Mouse (Mus musculus): ENCODE data around the gene Ssh2.

DNA sequence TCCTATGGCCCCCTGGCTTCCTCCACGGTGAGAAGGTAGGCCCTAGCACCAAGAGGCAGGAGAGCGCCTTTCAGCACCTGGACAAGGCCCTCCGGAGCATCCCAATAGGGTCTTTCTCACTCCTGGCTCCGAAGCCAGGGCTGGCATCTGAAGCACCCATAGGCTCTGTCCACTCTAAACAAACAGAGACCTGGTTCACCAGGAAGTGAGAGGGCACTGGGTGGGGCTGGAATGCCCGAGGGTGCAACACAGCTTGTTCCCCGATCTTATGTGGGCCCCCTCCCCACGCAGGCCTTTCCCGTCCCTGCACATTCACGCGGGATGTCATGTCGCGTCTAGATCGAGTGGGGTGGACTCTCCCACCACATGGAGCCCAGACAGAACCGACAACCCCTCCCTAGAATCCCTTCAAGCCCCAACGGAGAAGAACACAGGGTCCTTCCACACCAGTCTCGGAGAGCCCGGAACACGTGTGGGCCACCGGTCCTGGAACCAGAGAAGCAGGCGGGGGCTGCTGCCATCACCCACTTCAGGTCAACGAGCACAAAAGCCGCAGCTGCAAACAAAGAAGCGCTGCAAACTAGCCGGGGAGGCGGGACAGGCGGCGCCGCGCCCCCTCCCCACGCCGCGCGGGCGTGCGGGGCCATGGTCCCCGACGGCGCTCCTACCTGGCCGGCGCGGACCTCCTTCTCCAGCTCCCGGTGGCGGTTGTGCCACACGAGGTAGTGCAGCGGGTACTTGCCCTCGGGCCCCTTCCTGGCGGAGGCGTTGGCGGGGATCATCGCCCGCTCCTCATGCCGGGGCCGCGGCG is 272.9 kb downstream of the Ssh2 start:
- TF ChIP-seq CTCF (IDR thresholded peaks at IDR 0.05; ENCODE audit: control insufficient read depth, insufficient read depth, insufficient replicate concordance, low read depth, low read length), result no peak
- TF ChIP-seq POLR2A (IDR thresholded peaks at IDR 0.05; ENCODE audit: control insufficient read depth, low read depth, low read length), result no peak

Data from testis, adult 2 months (tissue).